Mouse (Mus musculus): ENCODE data around the gene Slc38a9.
A peak's percentile ranks its signal among the peaks of the same experiment; 100 is the strongest.
"Not testable (repeated sequence)": the region's sequence is repeated elsewhere in the genome, so short reads cannot be mapped to it uniquely, and the experiment has no call there.

Slc38a9 gene

DNA sequence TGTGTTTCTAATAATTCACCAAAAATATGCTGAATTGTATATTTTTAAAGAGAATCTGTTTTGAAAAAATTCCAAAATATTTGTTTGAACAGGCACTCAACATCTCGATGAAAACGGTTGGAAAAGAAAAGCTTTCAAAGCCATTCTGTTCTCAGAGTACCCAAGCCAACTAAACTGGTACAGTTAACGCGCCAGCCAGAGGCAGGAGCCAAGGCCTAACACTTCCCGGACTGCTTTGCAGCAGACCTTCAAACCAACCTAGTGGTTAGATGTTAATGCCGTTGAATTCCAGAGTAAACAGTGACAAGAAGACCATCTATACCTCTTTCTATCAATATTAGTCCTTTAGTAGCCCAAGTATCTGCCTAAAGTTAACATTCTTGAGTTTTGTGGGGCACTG, 23.4 kb downstream of the Slc38a9 start:
- DNase-seq (ENCODE audit: low read depth, low spot score): no peak

DNA sequence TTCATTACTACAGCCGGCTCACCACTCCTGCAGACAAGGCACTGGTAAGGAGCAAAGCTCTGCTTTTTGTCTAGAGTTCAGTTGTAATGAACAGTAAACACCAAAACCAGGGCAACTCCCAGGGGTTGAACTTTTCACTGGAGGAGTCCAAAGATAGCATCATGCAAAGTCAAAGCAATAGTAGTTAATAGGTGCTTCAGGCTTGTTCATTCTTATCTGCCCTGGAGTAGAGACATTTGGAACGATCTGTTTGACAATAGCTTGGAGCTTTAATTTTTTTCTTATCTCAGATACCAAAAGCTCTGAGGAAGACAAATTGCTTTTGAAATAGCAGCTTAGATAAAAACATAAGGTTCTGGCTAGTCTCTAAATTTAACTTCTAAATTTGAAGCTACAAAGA, 25.6 kb downstream of the Slc38a9 start:
- no peak for DNase-seq (ENCODE audit: low read depth, low spot score)

DNA sequence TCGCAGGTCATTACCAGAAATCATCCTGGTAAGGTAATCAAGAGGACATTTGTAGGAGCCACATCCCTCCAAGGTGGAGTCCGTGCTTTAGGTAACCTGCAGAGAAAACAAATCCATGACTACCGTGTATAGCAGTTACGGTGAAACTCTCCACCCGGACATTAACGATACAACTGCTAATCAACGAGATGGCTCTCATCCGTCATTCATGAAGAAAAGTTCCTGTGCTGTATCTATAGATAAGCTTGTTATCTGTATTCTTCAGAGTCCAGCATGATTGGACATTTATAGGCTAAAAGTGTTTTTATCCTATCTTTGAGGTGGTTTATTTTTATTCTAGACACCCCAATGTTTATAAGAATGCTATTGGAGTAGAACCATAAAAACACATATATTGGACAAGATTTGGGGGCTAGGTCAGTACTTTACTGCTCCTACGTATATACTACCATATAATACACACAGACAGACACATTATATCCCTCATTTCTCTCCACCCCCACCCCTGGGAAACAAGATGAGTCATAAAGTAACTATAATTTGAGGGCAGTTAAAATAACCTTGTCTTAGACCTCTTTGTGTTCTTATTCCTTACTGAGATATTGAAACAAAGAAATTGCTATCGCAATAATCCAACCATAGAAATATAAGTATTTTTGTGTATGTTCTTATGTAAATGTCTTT, 32.5 kb downstream of the Slc38a9 start:
- DNase-seq (ENCODE audit: low read depth, low spot score): no peak

DNA sequence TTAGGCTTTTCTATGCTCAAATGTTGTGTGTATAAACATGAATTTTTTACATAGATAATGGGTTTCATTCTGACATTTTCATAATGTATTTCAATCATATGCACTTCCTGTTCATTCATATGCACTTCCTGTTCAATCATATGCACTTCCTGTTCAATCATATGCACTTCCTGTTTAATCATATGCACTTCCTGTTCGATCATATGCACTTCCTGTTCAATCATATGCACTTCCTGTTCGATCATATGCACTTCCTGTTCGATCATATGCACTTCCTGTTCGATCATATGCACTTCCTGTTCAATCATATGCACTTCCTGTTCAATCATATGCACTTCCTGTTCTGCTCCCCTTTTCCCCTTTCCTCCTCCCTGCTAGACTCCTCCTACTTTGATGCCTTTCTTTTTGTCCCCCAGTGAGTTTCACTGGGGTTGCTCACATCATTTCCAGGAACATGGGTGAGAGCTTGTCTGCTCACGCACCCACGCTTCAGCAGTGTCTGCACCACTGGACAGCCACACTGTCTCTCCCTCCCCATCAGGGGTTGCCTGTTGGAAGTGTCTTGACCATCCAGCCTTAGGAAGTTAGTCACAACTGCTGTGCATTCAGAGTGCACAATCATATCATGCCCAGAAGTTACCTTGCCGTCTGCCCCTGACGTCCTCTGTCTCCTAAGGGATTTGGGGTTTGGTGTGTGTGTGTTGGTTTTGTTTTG, 35.1 kb downstream of the Slc38a9 start:
- DNase-seq (ENCODE audit: low read depth, low spot score): no peak

DNA sequence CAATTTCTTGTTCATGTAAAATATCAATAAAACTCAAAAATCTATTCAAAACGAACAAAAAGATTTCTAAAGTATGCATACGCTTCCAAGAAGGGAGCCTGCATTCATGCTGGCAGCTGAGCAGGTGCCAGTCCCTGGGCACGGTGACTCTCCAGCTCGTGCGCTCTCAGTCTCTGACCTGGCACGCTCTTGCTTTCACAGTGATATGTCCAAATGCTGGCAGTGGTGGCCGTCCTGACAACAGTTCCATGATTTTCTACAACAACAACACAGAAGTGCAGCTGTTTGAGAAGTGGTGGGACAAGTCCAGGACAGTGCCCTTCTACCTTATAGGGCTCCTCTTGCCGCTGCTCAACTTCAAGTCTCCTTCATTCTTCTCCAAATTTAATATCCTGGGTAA, 40.7 kb downstream of the Slc38a9 start:
- no peak for DNase-seq (ENCODE audit: low read depth, low spot score)

DNA sequence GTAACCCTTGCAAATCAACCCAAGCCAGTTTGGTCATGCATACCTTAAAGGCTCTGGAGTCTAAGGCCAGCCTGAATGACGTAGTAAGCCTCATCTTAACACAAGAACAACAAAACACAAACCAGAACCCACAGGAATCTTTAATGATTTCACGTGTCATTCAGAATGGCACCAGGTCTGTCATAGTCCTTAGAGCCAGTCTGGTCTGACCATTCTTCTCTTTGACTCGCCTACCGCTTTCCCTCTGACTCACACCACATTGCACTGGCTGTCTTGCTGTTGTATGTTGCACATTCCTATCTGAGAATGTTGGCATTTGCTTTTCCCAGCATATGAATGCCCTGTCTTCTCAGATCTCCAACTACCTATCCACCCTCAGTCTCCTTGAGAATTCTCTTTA, 45.8 kb downstream of the Slc38a9 start:
- DNase-seq (ENCODE audit: low read depth, low spot score): no peak

DNA sequence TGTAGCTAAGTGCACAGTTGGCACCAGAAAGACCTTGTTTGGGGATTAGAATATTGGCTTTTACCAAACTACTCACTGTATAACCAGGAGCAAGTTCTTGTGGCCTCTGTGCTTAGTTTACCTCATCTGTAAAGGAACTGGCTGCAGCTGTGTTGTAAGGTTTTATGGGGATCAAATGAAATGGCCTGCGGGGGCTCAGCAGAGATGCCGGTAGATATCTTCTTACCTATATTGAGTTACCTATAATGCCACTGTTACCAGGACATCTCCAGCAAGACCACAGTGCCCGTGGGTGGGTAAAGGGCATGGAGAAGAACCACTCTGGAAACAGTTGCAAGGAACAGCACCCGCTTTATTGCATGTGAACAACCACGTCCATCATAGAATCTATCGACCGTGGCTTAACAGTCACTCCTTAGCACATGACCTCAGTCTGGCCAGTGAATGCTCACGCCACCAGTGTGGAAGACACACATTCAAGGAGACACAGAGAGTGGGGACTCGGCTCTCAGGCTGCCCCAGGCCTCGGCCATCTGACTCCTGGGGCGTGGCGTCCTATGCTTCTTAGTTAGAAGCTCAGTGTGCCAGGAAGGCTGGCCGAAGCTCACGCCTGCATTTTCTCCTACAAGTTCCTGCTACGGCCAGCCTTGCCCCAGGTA, 59.7 kb downstream of the Slc38a9 start:
- no peak for DNase-seq (ENCODE audit: low read depth, low spot score)

DNA sequence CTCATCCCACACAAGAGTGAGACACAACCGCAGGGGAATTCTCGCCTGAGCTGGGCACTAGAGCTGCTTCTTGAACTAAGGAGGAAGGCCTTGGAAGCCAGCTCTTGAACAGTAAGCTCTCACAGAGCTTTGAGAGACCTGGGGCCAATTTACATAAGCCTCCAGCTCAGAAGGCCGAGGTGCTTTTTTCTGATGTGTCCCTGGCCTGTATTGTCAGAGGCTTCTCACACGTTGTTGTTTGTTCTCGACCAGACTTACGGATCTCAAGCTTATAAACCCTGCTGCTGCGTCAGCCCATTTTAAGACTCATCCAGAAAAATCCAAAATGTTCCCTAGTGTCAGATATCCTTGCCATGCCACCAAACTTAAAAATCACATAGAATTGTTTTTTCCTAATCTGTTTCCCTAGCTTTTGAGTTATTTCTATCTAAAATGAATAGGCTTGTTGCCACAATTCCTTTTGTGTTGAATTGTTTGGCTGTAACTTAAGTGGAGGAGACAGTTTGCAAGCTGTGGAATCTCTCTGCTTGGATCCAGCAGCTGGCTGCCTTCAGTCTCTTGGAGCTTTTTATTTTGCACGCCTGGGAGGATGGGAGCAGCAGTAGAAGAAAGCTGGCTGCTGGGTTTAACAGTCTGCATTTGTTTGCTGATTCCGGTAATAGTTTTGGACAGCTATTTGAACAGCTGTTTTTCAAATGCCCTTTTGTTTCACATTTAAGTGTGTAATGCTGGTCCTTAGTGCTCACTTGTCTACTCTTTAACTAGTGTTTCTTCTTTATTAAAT, 61.6 kb downstream of the Slc38a9 start:
- peak; percentile 50 for DNase-seq (ENCODE audit: low read depth, low spot score)

DNA sequence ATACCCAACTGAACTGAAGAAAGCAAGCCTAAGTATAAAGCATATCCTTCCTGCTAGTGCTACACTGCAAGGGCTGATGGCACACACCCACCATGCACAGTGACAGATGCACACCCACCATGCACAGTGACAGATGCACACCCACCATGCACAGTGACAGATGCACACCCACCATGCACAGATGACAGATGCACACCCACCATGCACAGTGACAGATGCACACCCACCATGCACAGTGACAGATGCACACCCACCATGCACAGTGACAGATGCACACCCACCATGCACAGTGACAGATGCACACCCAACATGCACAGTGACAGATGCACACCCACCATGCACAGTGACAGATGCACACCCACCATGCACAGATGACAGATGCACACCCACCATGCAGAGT, 63.7 kb downstream of the Slc38a9 start:
- DNase-seq (ENCODE audit: low read depth, low spot score): not testable (repeated sequence)

DNA sequence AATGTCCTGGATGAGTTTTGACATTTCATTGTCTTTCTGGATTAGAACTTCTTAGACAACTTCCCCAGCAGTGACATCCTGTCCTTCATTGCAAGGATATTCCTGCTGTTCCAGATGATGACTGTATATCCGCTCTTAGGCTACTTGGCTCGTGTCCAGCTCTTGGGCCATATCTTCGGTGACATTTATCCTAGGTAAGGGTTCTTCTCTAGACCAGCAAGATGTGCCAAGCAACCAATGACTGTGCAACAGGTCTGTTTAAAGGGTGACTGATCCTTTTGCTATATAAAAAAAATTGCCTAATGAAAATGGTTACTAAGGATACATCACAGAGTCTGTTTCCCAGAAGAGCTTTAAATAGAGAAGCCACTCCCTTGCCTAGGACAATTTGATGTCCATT, 65.5 kb downstream of the Slc38a9 start:
- DNase-seq (ENCODE audit: low read depth, low spot score): no peak

DNA sequence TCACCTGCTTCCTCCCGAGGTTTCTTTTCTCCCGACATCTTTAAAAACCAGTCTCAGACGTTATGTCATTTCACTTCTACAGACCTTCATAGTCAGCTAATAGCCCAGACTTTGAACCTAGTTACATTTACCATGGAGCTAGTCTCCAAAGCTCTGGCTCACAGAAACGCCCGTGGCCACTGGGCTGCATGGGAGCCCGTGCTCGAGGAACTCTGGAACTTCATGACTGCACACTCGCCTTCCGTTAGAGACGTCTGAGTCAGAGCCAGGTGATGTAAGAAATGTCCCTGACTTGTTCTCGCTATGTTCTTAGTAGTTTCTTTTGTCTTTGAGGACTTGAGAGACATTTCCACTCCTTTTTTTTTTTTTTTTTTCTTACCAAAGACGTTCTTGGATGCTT, 72.8 kb downstream of the Slc38a9 start:
- DNase-seq (ENCODE audit: low read depth, low spot score): no peak

DNA sequence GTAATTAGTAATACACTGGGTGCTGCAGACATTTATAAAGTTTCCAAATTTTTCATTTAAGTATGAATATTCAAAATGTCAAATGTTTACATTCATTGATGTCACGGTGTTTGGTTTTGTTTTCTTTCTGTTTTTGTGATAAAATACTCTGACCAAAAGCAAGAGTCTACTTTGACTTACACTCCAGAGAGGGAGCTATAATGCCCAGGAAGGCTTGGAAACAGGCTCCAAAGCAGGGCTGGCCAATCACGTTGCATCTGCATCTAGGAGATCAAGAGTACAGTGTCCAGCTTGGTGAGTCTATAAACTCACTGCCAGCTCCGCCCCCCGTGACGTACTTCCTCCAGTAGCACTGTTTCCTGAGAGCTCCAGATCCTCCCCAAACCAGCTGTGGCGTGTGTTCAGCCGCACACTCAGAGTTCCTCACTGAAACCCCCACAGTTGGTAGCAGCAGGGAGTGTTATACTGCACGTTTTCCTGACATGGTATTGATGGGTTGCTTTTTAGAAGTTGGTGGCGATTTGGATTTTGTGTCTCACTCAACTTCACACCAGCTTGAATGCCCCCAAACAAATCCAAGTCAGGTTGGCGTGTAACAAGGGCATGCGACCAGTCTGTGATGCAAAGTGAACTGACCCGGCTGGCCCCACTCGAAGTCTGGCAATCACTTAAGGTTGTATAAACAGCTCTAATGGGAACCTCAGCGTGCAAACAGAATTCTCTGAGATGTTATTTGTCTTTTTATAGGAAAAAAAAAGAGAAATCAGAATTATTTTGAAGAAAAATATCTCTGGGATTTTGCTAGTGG, 74.6 kb downstream of the Slc38a9 start:
- DNase-seq (ENCODE audit: low read depth, low spot score): no peak

DNA sequence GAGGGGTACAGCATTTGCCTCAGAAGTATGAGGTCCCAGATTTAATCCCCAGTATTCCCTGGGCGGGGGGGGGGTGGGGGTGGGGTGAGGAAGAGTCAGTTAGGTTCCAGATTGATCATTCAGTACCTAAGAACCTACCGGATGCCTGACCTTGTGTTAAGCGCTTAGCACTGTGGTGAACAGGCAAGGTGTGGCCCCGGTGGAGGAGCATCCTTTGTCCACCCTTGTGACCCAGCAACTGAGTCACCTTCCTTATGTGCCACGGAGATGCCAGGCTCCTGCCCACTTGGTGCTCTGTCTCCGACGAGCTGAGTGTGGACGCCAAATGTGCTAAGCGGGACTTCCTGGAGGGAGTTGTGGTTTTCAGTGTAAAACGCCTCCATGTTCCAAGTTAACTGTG, 75.9 kb downstream of the Slc38a9 start:
- DNase-seq (ENCODE audit: low read depth, low spot score): no peak

DNA sequence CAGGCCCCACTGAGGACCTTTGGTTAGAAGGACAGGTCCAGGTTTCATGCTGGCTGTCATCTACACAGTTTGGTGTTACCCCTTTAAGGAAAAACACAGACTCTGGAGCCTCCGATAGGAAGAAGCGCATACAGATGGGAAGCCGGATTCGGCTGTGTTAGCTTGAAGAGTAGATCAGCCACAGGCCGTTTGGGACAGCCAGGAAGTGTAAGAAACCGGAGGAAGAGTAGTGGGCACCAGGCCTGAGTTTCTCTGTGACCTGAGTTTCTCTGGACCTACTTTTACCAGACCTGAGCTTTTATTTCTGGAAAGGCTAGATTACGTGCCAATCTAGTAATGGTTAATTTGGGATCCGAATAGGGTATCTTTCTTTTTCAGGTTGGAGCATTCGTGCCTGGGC, 76.6 kb downstream of the Slc38a9 start:
- DNase-seq (ENCODE audit: low read depth, low spot score): no peak

DNA sequence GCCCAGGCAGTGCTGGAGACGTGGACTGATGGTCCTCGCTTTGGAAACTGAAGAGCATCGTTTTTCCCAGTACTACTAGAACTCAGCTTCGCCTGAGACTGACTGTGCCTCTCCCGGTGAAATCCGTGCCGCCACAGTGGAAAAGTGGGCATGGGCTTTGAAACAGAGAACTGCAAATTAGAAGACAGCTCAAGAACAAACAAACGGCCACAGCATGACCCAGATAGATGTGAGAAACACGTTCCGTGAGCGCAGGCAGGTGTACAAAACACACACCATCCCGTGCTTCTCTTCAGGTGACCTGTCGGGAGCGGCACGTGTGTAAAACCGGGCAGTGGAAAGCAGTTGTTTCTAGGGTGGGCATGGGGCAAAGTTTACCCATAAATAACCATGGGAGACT, 77.5 kb downstream of the Slc38a9 start:
- no peak for DNase-seq (ENCODE audit: low read depth, low spot score)

DNA sequence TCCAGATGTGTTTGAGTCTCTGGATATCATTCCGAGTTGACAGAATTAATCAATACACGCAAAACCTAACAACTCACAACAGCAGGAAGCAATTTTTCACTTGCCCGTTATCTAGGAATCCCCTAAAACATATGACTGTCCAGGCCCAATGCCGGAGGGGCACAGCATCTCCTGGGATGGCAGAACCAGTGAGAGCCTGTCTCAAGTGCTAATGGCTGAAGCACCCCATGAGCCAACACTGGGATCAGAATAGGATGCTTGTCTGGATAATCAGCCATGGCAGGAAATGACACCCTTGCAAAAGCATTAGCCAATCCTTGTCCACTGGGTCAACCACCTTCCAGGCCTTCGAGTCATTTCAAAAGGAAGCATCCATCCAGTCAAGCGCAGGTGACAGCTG, 79.5 kb downstream of the Slc38a9 start:
- no peak for DNase-seq (ENCODE audit: low read depth, low spot score)

DNA sequence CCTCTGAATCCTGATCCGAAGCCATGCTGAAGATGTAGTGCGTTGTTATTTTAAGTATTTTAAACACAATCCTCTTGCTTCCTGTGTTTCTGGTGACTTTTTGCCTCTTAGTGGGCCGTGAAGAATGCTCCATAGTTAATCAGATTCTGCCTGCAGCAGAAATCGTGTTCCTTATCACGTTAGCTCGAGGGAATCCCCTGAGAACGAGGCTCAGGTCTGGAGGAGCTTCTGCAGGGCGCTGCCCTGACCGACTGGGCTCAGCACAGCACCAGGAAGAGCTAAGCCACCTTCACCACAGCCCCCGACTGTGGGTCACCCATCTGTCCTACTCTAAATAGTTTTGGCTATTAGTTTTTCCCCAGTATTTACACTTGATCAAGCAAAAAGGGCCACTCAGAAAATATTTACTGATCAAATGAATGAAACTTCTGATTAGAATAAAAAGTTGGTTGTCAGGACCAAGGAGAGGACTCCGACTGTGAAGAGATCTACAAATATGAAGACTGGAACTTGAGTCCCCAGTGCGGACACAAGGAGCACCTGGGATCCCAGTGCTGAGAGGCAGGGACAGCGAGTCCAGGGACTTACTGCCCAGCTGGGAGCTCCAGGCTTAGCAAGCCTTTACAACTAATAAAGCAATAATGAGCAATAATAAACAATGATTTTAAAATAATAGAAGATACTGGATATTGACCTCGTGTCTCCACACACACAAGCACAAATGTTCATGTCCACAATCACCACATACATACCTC, 81.7 kb downstream of the Slc38a9 start:
- DNase-seq (ENCODE audit: low read depth, low spot score): no peak

DNA sequence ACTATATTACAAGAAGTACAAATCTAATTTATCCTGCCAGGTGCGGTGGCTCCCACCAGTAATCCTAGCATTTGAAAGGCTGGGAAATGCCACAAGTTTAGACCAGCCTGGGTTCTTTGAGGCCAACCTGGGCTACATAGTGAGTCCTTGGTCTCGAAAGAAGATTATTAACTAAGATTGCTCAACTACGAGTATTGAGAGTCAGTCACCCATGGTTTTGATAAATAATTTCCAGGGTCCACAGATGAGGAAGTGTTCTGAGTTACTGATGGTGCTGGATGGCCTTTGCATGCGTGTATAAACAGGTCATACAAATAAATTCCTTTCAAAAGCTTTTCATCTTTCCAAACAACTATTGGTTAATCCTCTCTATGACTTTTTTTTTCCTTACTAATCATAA, 83.1 kb downstream of the Slc38a9 start:
- no peak for DNase-seq (ENCODE audit: low read depth, low spot score)

DNA sequence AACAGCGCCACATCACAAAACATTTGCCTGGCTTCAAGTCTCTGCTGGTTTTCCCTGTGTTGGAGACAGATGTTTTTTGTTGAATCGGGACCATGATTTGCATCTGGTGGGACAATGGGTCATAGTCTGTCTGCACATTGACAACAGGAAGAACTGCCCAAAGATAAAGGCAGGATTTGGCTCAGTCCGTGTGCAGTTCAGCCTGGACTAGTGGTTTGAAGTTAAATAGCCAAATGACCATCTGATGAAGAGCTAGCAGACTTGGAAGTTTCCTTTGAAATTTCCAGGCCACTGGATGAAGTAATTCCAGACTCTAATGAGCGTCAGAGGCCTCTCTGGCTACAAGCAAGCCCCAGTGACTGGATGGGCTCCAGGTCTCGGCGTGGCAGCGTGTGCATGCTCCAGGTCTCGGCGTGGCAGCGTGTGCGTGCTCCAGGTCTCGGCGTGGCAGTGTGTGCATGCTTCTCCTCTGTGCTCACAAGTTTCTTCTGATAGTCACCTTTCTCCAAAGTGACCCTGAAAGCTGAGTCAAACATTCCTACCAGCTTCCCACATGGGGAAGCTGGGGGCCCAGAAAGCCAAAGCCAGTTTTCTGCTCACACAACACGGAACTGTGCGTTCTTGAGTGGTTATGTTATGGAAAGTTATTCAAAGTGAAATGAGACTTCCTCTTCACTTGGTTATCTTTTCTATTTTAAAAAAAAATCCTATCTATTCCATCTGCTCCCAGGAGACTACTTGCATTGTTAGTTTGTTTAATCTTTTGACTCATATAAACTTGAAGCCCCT, 83.7 kb downstream of the Slc38a9 start:
- no peak for DNase-seq (ENCODE audit: low read depth, low spot score)
